Mouse (Mus musculus): ENCODE results near the gene Scpep1. TPM values are rescaled to one million over a fixed set of nuclear protein-coding genes. Genes with fewer than 3 reads are reported as not detected.

Gene Scpep1
- total RNA-seq (2014; rRNA removed) = 27.5 and 28.9 TPM in 2 replicates
- 19.5 and 27.4 TPM in 2 replicates for polyA plus RNA-seq (2015; fragmentation: Nextera tagmentation; extraction: Ambion mirVana)

GRCm38 (mm10) chr11:88955217-88955969 is at the start of gene Scpep1:
TSS of gene Scpep1 (minus strand) at chr11:88955465.
- Histone ChIP-seq H3K4me3 (ENCODE audit: low read depth, low read length) (peak within 1 kb of the TSS; percentile 45), H3K36me3 (ENCODE audit: insufficient read depth) (no peaks in the 10 kb centered on the region), H3K27ac (ENCODE audit: low read depth, low read length) (peak within 1 kb of the TSS; percentile 60), H3K27me3 (ENCODE audit: insufficient read depth, low read length) (no peaks in the 10 kb centered on the region), H3K9me3 (ENCODE audit: low read length) (no peaks in the 10 kb centered on the region), H3K4me1 (ENCODE audit: insufficient read depth) (peaks cover 6% of the 10 kb centered on the region; the same call in 1 of the 2 replicates), H3K9ac (peak within 1 kb of the TSS; percentile 62), H3K4me2 (ENCODE audit: low read depth) (peak within 1 kb of the TSS; percentile 57)
- peak; percentile 82 for TF ChIP-seq CTCF (IDR thresholded peaks at IDR 0.05; ENCODE audit: low read depth)
- ATAC-seq = peak; percentile 100
- DNase-seq = peak; percentile 95
- 5% methylated on average over 34 of the region's 34 CpGs for WGBS

- no peak overlapping the region for H3K27ac ChIP-seq (ENCODE audit: low read depth, low read length)
- DNase-seq = no peak
These were observed 48.5 kb upstream of the Scpep1 start for GRCm38 (mm10) chr11:89003726-89004125.

GRCm38 (mm10) chr11:89003078-89003477 is 47.8 kb upstream of the Scpep1 start:
- H3K9ac ChIP-seq = no peak overlapping the region
- no peaks in the 10 kb centered on the region for H3K9me3 ChIP-seq (ENCODE audit: low read length)
- no peak overlapping the region for H3K4me3 ChIP-seq (ENCODE audit: low read depth, low read length)
- no peak for TF ChIP-seq CTCF (IDR thresholded peaks at IDR 0.05; ENCODE audit: low read depth)
- 69% methylated on average over 6 of the region's 6 CpGs for whole genome bisulfite sequencing
- H3K36me3 ChIP-seq (ENCODE audit: insufficient read depth) = no peaks in the 10 kb centered on the region
- no peak overlapping the region for H3K27ac ChIP-seq (ENCODE audit: low read depth, low read length)
- ATAC-seq (no peak), DNase-seq (no peak)
- H3K4me1 ChIP-seq (ENCODE audit: insufficient read depth) = no peaks in the 10 kb centered on the region
- no peak overlapping the region for H3K4me2 ChIP-seq (ENCODE audit: low read depth)
- peaks cover 14% of the 10 kb centered on the region for H3K27me3 ChIP-seq (ENCODE audit: insufficient read depth, low read length)

More at GRCm38 (mm10) chr11:89003726-89004125, 48.5 kb upstream of the Scpep1 start:
- Histone ChIP-seq H3K9ac (no peak overlapping the region), H3K9me3 (ENCODE audit: low read length) (no peaks in the 10 kb centered on the region), H3K4me1 (ENCODE audit: insufficient read depth) (no peaks in the 10 kb centered on the region), H3K4me2 (ENCODE audit: low read depth) (no peak overlapping the region), H3K36me3 (ENCODE audit: insufficient read depth) (no peaks in the 10 kb centered on the region), H3K27me3 (ENCODE audit: insufficient read depth, low read length) (peaks cover 13% of the 10 kb centered on the region), H3K4me3 (ENCODE audit: low read depth, low read length) (no peak overlapping the region)
- no peak for TF ChIP-seq CTCF (IDR thresholded peaks at IDR 0.05; ENCODE audit: low read depth)
- WGBS = 73% methylated on average over 4 of the region's 4 CpGs
- no peak for ATAC-seq

- no peak for DNase-seq
These were observed 47.4 kb upstream of the Scpep1 start for GRCm38 (mm10) chr11:89002621-89003020.

GRCm38 (mm10) chr11:89002068-89002467 is 46.8 kb upstream of the Scpep1 start:
- no peaks in the 10 kb centered on the region for H3K9me3 ChIP-seq (ENCODE audit: low read length)
- H3K4me2 ChIP-seq (ENCODE audit: low read depth) = no peak overlapping the region
- no peak for ATAC-seq
- H3K27ac ChIP-seq (ENCODE audit: low read depth, low read length) = no peak overlapping the region
- H3K27me3 ChIP-seq (ENCODE audit: insufficient read depth, low read length) = peaks cover 14% of the 10 kb centered on the region
- H3K9ac ChIP-seq = no peak overlapping the region
- no peak for DNase-seq
- TF ChIP-seq CTCF (IDR thresholded peaks at IDR 0.05; ENCODE audit: low read depth) = no peak
- WGBS = 89% methylated on average over 5 of the region's 5 CpGs
- H3K36me3 ChIP-seq (ENCODE audit: insufficient read depth) = no peaks in the 10 kb centered on the region
- H3K4me3 ChIP-seq (ENCODE audit: low read depth, low read length) = no peak overlapping the region
- H3K4me1 ChIP-seq (ENCODE audit: insufficient read depth) = no peaks in the 10 kb centered on the region

More at GRCm38 (mm10) chr11:89002621-89003020, 47.4 kb upstream of the Scpep1 start:
- H3K4me2 ChIP-seq (ENCODE audit: low read depth) = no peak overlapping the region
- no peak overlapping the region for H3K4me3 ChIP-seq (ENCODE audit: low read depth, low read length)
- H3K9ac ChIP-seq = no peak overlapping the region
- H3K27me3 ChIP-seq (ENCODE audit: insufficient read depth, low read length) = peaks cover 14% of the 10 kb centered on the region
- H3K36me3 ChIP-seq (ENCODE audit: insufficient read depth) = no peaks in the 10 kb centered on the region
- H3K9me3 ChIP-seq (ENCODE audit: low read length) = no peaks in the 10 kb centered on the region
- 59% methylated on average over 5 of the region's 5 CpGs for WGBS
- no peak for ATAC-seq
- TF ChIP-seq CTCF (IDR thresholded peaks at IDR 0.05; ENCODE audit: low read depth) = no peak
- no peak overlapping the region for H3K27ac ChIP-seq (ENCODE audit: low read depth, low read length)
- H3K4me1 ChIP-seq (ENCODE audit: insufficient read depth) = no peaks in the 10 kb centered on the region

DNA sequence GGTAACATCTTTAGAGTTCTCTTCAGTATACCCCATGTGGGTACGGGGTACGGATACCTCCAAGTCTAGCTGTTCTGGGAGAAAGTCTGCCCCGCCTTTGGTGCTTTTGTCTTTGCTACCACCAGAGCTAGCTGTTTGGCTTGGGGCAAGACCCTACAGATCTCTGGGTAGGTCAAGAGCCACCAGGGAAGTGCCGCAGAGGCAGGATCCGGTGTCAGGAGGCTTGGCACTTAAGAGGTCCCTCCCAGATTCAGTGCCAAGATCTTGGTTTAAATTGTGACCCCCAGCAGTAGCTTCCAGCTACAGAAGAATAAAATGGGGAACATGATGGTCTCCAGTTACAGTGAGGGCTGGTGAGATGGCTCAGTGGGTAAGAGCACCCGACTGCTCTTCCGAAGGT is 46.3 kb upstream of the Scpep1 start:
- H3K4me2 ChIP-seq (ENCODE audit: low read depth) = no peak overlapping the region

GRCm38 (mm10) chr11:89000527-89000819 is 45.2 kb upstream of the Scpep1 start:
- Histone ChIP-seq H3K4me1 (ENCODE audit: insufficient read depth) (no peaks in the 10 kb centered on the region), H3K27me3 (ENCODE audit: insufficient read depth, low read length) (peaks cover 14% of the 10 kb centered on the region), H3K4me3 (ENCODE audit: low read depth, low read length) (no peak overlapping the region), H3K4me2 (ENCODE audit: low read depth) (peak overlapping the region; percentile 41; the same call in 1 of the 2 replicates), H3K36me3 (ENCODE audit: insufficient read depth) (no peaks in the 10 kb centered on the region), H3K27ac (ENCODE audit: low read depth, low read length) (no peak overlapping the region), H3K9ac (no peak overlapping the region), H3K9me3 (ENCODE audit: low read length) (no peaks in the 10 kb centered on the region)
- no peak for TF ChIP-seq CTCF (IDR thresholded peaks at IDR 0.05; ENCODE audit: low read depth)
- DNase-seq (no peak), ATAC-seq (no peak)

More for the DNA sequence above, 46.3 kb upstream of the Scpep1 start:
- Histone ChIP-seq H3K9ac (no peak overlapping the region), H3K4me3 (ENCODE audit: low read depth, low read length) (no peak overlapping the region), H3K27me3 (ENCODE audit: insufficient read depth, low read length) (peaks cover 14% of the 10 kb centered on the region), H3K4me1 (ENCODE audit: insufficient read depth) (no peaks in the 10 kb centered on the region), H3K27ac (ENCODE audit: low read depth, low read length) (no peak overlapping the region), H3K36me3 (ENCODE audit: insufficient read depth) (no peaks in the 10 kb centered on the region), H3K9me3 (ENCODE audit: low read length) (no peaks in the 10 kb centered on the region)
- no peak for DNase-seq
- 96% methylated on average over 7 of the region's 7 CpGs for WGBS
- TF ChIP-seq CTCF (IDR thresholded peaks at IDR 0.05; ENCODE audit: low read depth) = no peak
- ATAC-seq = no peak
